ENCODE assay signal across 11 mouse cellular contexts in genomic region chr12:33071901-33072672, GRCm38 (mm10). TPM values are rescaled to one million over a fixed set of nuclear protein-coding genes. Genes with fewer than 3 reads are reported as not detected.
DNase-seq lines count a peak whose midpoint lies in the region; ATAC-seq lines count a peak whose summit lies in the region.
"Had no signal": no experiment of that assay in that cellular context is flagged by ENCODE, and none has a peak within 500 bp of the region (broad histone marks: within the 10 kb centered on the region; RNA-seq: fewer than 3 reads in every experiment).

No protein-coding gene starts in this region.

- WGBS in heart, embryonic 11.5 days (ENCODE audit: insufficient replicate concordance) = 62% methylated on average over 8 of the region's 8 CpGs
- WGBS in hindbrain, embryonic 13.5 days = 26% methylated on average over 8 of the region's 8 CpGs
- WGBS in neural tube, embryonic 13.5 days = 38% methylated on average over 8 of the region's 8 CpGs

- no peaks in the 10 kb centered on the region for H3K36me3 ChIP-seq in heart, embryonic 11.5 days (ENCODE audit: control insufficient read depth, insufficient read depth, low read length)
- H3K36me3 ChIP-seq in hindbrain, embryonic 13.5 days = no peaks in the 10 kb centered on the region
- H3K36me3 ChIP-seq in neural tube, embryonic 13.5 days = no peaks in the 10 kb centered on the region

- no peak for ATAC-seq in heart, embryonic 11.5 days (replicated peaks; ENCODE audit: insufficient number of reproducible peaks, low FRiP score, low TSS enrichment)
- peak; percentile 53 for ATAC-seq in hindbrain, embryonic 13.5 days (ENCODE audit: low FRiP score)
- ATAC-seq in neural tube, embryonic 13.5 days (ENCODE audit: low read depth) = peak; percentile 59
- no peak for ATAC-seq in monocyte, adult 5-6 weeks (replicated peaks; ENCODE audit: insufficient number of reproducible peaks, low FRiP score, low TSS enrichment, poor library complexity, severe bottlenecking)

- no peak overlapping the region for H3K4me2 ChIP-seq in heart, embryonic 11.5 days
- 0 out of 2 replicates have a peak overlapping the region, but pooled peaks have one; percentile 15 for H3K4me2 ChIP-seq in hindbrain, embryonic 13.5 days
- H3K4me2 ChIP-seq in neural tube, embryonic 13.5 days = no peak overlapping the region

- peak; percentile 28 for DNase-seq in heart, postnatal 4 days
- peak; percentile 33 to 39 for DNase-seq in cerebellum, postnatal 10 days
- no peak for DNase-seq in liver
- no peak for DNase-seq in yolk sac, embryonic 10.5 days (ENCODE audit: low spot score)
- DNase-seq: lung, adult 2 months had no signal

- H3K9me3 ChIP-seq in heart, embryonic 11.5 days (replicated peaks; ENCODE audit: control insufficient read depth, low read length) = no peaks in the 10 kb centered on the region
- H3K9me3 ChIP-seq in hindbrain, embryonic 13.5 days = no peaks in the 10 kb centered on the region
- H3K9me3 ChIP-seq in neural tube, embryonic 13.5 days = 0 out of 2 replicates have a peak, but pooled peaks cover 4% of the 10 kb centered on the region

- no peaks in the 10 kb centered on the region for H3K27me3 ChIP-seq in heart, embryonic 11.5 days (ENCODE audit: control insufficient read depth, insufficient read depth, low read length)
- no peaks in the 10 kb centered on the region for H3K27me3 ChIP-seq in hindbrain, embryonic 13.5 days
- no peaks in the 10 kb centered on the region for H3K27me3 ChIP-seq in neural tube, embryonic 13.5 days

- H3K9ac ChIP-seq in heart, embryonic 11.5 days (ENCODE audit: low read depth, low read length) = no peak overlapping the region
- H3K9ac ChIP-seq in hindbrain, embryonic 13.5 days = peak overlapping the region; percentile 35; the same call in 1 of the 2 replicates
- peak overlapping the region; percentile 0; the same call in 1 of the 2 replicates for H3K9ac ChIP-seq in neural tube, embryonic 13.5 days

- no peaks in the 10 kb centered on the region for H3K4me1 ChIP-seq in heart, embryonic 11.5 days (ENCODE audit: control insufficient read depth, insufficient read depth, low read length)
- peaks cover 30% of the 10 kb centered on the region for H3K4me1 ChIP-seq in hindbrain, embryonic 13.5 days (replicated peaks)
- peaks cover 35% of the 10 kb centered on the region for H3K4me1 ChIP-seq in neural tube, embryonic 13.5 days (replicated peaks)

- H3K4me3 ChIP-seq in heart, embryonic 11.5 days (ENCODE audit: low read depth, low read length) = no peak overlapping the region
- H3K4me3 ChIP-seq in hindbrain, embryonic 13.5 days = no peak overlapping the region
- no peak overlapping the region for H3K4me3 ChIP-seq in neural tube, embryonic 13.5 days

- H3K27ac ChIP-seq in heart, embryonic 11.5 days (ENCODE audit: low read depth, low read length) = no peak overlapping the region
- H3K27ac ChIP-seq in hindbrain, embryonic 13.5 days = peak overlapping the region; percentile 84
- H3K27ac ChIP-seq in neural tube, embryonic 13.5 days (replicated peaks) = peak overlapping the region; percentile 80

RNA-seq across cellular contexts. Expression of gene Cdhr3, which starts 20.6 kb away (rescaled TPM):
- total RNA-seq in heart, postnatal 4 days (2021) = not detected
- not detected in 2 replicates for polyA plus RNA-seq in heart, embryonic 11.5 days (2014; fragmentation: Nextera tagmentation; extraction: Ambion mirVana)
- 0.25 and 0.26 TPM in 2 replicates for polyA plus RNA-seq in hindbrain, embryonic 13.5 days (2015; fragmentation: Nextera tagmentation; extraction: Ambion mirVana)
- 0.18 and 0.33 TPM in 2 replicates for polyA plus RNA-seq in neural tube, embryonic 13.5 days (2015; fragmentation: Nextera tagmentation; extraction: Ambion mirVana)
- 0.10 TPM in 1 of 3 replicates, not detected in the others for total RNA-seq in monocyte, adult 5-6 weeks (2017)
- polyA plus RNA-seq: embryonic facial prominence, embryonic 11.5 days; intestine, embryonic 14.5 days had no signal

Comparison
In these comparisons a context has a peak if more than half of its experiments do, and no peak if none do; other contexts are left out.
1. DNase-seq: peak in heart, postnatal 4 days (single experiment) and cerebellum, postnatal 10 days (2 of 2); none in liver (single experiment) and yolk sac, embryonic 10.5 days (single experiment).
2. ATAC-seq: peak in hindbrain, embryonic 13.5 days (single experiment) and neural tube, embryonic 13.5 days (single experiment); none in heart, embryonic 11.5 days (single experiment) and monocyte, adult 5-6 weeks (single experiment).